Mouse (Mus musculus) hindbrain, embryonic 15.5 days (tissue): ENCODE measurements around the gene Crybg1. TPM values are rescaled to one million over a fixed set of nuclear protein-coding genes. Genes with fewer than 3 reads are reported as not detected.
"Not testable (repeated sequence)": the region's sequence is repeated elsewhere in the genome, so short reads cannot be mapped to it uniquely, and the experiment has no call there.

Experiments used
- ATAC-seq: fragments of 200-750 bp; cut with Nextera tagmentation; 2 replicates; pipeline ENCODE4 v1.8.0; 2017; ENCODE audit warnings: low read depth, moderate number of reproducible peaks, moderate TSS enrichment; ENCODE audit not compliant: low FRiP score
- H3K27ac ChIP-seq: fragments of 300-500 bp; sonication (generic); replicated peaks from 2 replicates; pipeline ENCODE4 v1.5.1; 2015; ENCODE audit warnings: mild to moderate bottlenecking, inconsistent platforms
- H3K27me3 ChIP-seq: fragments of 300-500 bp; sonication (generic); 2 replicates; pipeline ENCODE4 v1.6.1; 2015; ENCODE audit warnings: control low read depth, inconsistent platforms
- H3K36me3 ChIP-seq: fragments of 300-500 bp; sonication (generic); 2 replicates; pipeline ENCODE4 v1.6.1; 2015; ENCODE audit warnings: control low read depth, inconsistent platforms
- H3K4me1 ChIP-seq: fragments of 300-500 bp; sonication (generic); replicated peaks from 2 replicates; pipeline ENCODE4 v1.6.1; 2015; ENCODE audit warnings: control low read depth, inconsistent platforms
- H3K4me2 ChIP-seq: fragments of 300-500 bp; sonication (generic); 2 replicates; pipeline ENCODE4 v1.6.1; 2015; ENCODE audit warnings: moderate library complexity, mild to moderate bottlenecking, inconsistent platforms
- H3K4me3 ChIP-seq: fragments of 300-500 bp; sonication (generic); 2 replicates; pipeline ENCODE4 v1.5.1; 2015; ENCODE audit warnings: mild to moderate bottlenecking, inconsistent platforms
- H3K9ac ChIP-seq: fragments of 300-500 bp; sonication (generic); 2 replicates; pipeline ENCODE4 v1.6.1; 2015; ENCODE audit warnings: inconsistent platforms
- H3K9me3 ChIP-seq: fragments of 300-500 bp; sonication (generic); 2 replicates; pipeline ENCODE4 v1.6.1; 2016; ENCODE audit warnings: control low read depth, inconsistent platforms
- WGBS: fragments of 180-500 bp; shearing (Covaris S2); methylation state at CpG from one replicate; pipeline ENCODE4 v1.1.7; 2015; 5-methylcytosine and 5-hydroxymethylcytosine counted together
- polyA plus RNA-seq: library from polyadenylated mRNA; unstranded; fragments of >200 nt; fragmentation: Nextera tagmentation; extraction: Ambion mirVana; gene quantifications from 2 replicates; pipeline ENCODE4 v1.2.1, GENCODE M21; 2015

The Crybg1 gene
- polyA plus RNA-seq, 1 experiment from 2014 or later, result 0.21 TPM

DNA sequence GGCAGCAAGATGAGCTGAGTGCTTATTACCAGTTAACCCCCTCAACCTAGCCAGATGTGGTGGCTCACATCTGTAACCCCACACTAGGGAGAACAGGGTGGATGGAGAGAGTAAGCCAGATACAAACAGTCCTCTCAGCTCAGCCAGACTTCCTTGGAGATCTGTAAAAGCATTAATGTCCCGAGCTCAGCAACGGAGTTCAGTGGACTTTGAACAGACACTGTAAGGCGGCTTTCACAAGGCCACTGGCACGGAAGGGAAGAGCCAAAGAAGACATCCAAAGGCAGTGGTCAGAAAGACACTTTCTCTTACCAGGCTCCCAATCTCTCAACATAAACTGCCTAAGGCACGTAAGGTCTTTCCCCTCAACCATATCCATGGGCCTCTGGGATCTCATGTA, 165.4 kb downstream of the Crybg1 start:
- Histone ChIP-seq H3K36me3 (no peaks in the 10 kb centered on the region), H3K27ac (no peak overlapping the region), H3K27me3 (no peaks in the 10 kb centered on the region), H3K4me1 (no peaks in the 10 kb centered on the region), H3K9me3 (no peaks in the 10 kb centered on the region), H3K4me3 (no peak overlapping the region), H3K9ac (no peak overlapping the region), H3K4me2 (no peak overlapping the region)
- no peak for ATAC-seq
- WGBS, result 88% methylated on average over 5 of the region's 5 CpGs

DNA sequence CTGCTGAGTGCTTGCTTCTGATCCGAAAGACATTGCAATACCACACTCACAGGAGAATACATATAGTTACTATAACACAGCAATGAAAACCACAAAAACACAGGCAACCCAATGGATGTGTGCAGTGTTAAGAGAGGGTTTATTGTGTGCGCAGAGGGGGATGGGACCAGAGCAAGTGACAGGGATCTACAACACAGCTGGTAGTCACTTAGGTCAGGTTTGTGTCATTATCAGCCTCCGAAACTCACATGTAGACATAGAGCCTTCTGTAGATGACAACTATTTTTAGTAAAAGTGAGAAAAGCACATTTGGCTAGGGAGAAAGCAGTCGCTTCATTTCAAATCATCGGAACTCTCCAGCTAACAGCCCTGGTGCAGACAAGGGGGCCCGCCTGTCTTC, 166.2 kb downstream of the Crybg1 start:
- WGBS, result 93% methylated on average over 6 of the region's 6 CpGs
- Histone ChIP-seq H3K4me3 (no peak overlapping the region), H3K27ac (no peak overlapping the region), H3K4me2 (no peak overlapping the region), H3K4me1 (no peaks in the 10 kb centered on the region), H3K9me3 (no peaks in the 10 kb centered on the region), H3K36me3 (no peaks in the 10 kb centered on the region), H3K9ac (no peak overlapping the region), H3K27me3 (no peaks in the 10 kb centered on the region)
- no peak for ATAC-seq

DNA sequence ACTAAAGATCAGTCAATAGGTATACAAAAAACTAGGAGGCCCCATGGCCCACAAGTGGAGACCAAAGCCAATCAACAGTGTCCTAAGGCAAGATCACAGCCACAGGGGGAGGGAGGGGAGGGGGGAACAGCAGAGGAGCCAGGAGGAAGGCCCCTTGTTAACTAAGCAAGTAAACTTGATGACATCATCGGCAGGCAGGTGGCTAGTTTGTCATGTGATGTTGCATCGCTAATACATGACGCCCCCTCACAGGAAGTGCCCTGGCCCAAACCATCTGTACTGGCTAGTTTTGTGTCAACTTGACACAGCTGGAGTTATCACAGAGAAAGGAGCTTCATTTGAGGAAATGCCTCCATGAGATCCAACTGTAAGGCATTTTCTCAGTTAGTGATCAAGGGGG, 167.9 kb downstream of the Crybg1 start:
- H3K4me2 ChIP-seq, H3K9ac ChIP-seq, H3K27ac ChIP-seq, H3K36me3 ChIP-seq, H3K9me3 ChIP-seq, H3K27me3 ChIP-seq, ATAC-seq, H3K4me3 ChIP-seq, H3K4me1 ChIP-seq: not testable (repeated sequence)
- 92% methylated on average over 3 of the region's 3 CpGs for whole genome bisulfite sequencing

DNA sequence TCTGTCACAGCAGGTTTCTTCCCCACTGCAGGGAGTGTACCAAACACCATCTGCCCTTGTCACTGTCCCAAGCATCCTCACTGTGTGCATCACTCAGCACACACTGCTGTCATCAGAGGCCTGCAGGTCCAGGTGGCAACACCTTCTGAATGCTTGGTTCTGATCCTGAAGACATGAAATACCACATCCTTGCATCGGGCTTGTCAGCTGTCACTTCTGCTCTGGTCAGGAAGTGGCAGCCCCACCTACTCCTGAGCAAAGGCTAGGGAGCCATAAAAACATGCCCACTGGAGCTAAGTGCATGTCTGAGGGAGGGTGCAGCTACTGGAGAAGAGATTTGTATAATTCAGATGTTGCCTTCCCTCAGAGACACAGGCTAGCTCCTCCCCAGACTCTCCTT, 168.6 kb downstream of the Crybg1 start:
- H3K4me1 ChIP-seq, result no peaks in the 10 kb centered on the region
- no peak overlapping the region for H3K9ac ChIP-seq
- 86% methylated on average over 1 of the region's 1 CpGs for WGBS
- H3K27me3 ChIP-seq, result no peaks in the 10 kb centered on the region
- no peak for ATAC-seq
- H3K9me3 ChIP-seq, result no peaks in the 10 kb centered on the region
- no peak overlapping the region for H3K4me2 ChIP-seq
- no peak overlapping the region for H3K4me3 ChIP-seq
- no peaks in the 10 kb centered on the region for H3K36me3 ChIP-seq
- no peak overlapping the region for H3K27ac ChIP-seq

DNA sequence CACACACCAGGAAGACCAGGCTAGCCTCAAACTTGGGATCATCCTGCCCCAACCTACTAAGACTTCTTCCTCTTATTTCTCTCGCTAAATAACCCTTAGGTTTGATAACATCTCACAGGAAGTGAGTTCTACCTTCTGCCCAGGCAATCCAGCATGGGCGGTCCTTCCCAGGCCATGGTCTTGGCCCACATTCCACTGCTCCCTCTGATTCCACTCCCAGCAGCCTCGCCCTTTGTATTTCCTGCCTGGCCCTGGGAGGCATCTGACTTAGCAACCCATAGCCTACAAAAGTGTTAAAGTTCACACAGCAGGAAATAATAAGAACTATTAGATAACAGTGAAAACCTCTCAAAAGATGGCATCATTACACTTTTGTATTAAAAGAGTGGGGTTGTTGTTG, 171.3 kb downstream of the Crybg1 start:
- Histone ChIP-seq H3K4me3 (no peak overlapping the region), H3K9ac (no peak overlapping the region), H3K4me1 (no peaks in the 10 kb centered on the region), H3K4me2 (no peak overlapping the region), H3K36me3 (no peaks in the 10 kb centered on the region), H3K9me3 (no peaks in the 10 kb centered on the region), H3K27me3 (no peaks in the 10 kb centered on the region), H3K27ac (no peak overlapping the region)
- WGBS, result 75% methylated on average over 3 of the region's 3 CpGs
- no peak for ATAC-seq

DNA sequence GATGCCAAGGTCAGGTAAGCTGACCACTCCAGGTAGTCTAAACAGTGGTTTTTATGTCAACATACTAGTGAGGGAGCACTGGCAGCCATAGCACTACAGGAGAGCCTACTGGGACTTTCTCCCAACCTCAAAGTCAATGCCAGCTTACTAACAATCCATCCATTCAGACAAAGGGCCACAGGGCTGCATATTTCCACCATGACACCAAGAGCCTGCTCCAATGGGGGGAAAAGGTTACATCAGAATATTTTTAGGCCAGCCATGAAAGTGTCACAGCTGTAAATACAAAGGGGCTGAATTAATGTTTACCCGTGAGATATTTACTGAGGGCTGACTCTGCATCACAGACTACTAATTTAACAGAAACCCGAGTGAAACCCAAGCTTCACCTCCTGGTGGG, 175.4 kb downstream of the Crybg1 start:
- Histone ChIP-seq H3K4me3 (no peak overlapping the region), H3K9me3 (no peaks in the 10 kb centered on the region), H3K4me1 (no peaks in the 10 kb centered on the region), H3K27me3 (no peaks in the 10 kb centered on the region), H3K9ac (no peak overlapping the region), H3K36me3 (no peaks in the 10 kb centered on the region), H3K27ac (no peak overlapping the region), H3K4me2 (no peak overlapping the region)
- 39% methylated on average over 2 of the region's 2 CpGs for WGBS
- no peak for ATAC-seq

DNA sequence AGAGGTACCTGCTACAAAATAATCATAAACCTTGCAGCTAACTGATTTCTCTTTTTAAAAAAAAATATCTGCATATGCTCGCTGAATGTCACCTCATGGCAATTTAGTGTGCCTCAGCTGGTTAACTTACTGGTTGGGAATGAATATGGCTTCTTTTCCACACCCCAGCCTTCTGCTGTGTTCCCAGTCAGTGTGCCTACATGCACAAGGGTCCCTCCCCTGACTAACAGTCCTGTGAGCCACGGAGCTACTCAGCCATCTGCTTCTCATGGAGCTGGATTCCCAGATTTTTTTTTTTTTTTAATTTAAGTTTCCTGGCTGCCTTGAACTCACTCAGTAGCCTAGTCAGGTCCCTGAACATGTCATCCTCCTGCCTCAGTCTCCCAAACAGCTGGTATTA, 183.7 kb downstream of the Crybg1 start:
- Histone ChIP-seq H3K4me3 (no peak overlapping the region), H3K36me3 (no peaks in the 10 kb centered on the region), H3K27me3 (no peaks in the 10 kb centered on the region), H3K4me2 (no peak overlapping the region), H3K9ac (no peak overlapping the region), H3K4me1 (no peaks in the 10 kb centered on the region), H3K27ac (no peak overlapping the region), H3K9me3 (no peaks in the 10 kb centered on the region)
- no peak for ATAC-seq
- WGBS, result 53% methylated on average over 2 of the region's 2 CpGs

GRCm38 (mm10) chr10:43953942-43954341, 194.7 kb downstream of the Crybg1 start:
- H3K27ac ChIP-seq, result no peak overlapping the region
- H3K9ac ChIP-seq, result no peak overlapping the region
- no peak overlapping the region for H3K4me2 ChIP-seq
- peak; percentile 82 for ATAC-seq
- no peak overlapping the region for H3K4me3 ChIP-seq
- H3K27me3 ChIP-seq, result no peaks in the 10 kb centered on the region
- no peaks in the 10 kb centered on the region for H3K36me3 ChIP-seq
- H3K9me3 ChIP-seq, result no peaks in the 10 kb centered on the region
- H3K4me1 ChIP-seq, result no peaks in the 10 kb centered on the region

GRCm38 (mm10) chr10:43945435-43945834, 203.2 kb downstream of the Crybg1 start:
- Histone ChIP-seq H3K27ac (no peak overlapping the region), H3K4me3 (no peak overlapping the region), H3K4me1 (peaks cover 4% of the 10 kb centered on the region; the same call in 1 of the 2 replicates), H3K27me3 (no peaks in the 10 kb centered on the region), H3K36me3 (no peaks in the 10 kb centered on the region), H3K9me3 (no peaks in the 10 kb centered on the region), H3K9ac (no peak overlapping the region), H3K4me2 (no peak overlapping the region)
- no peak for ATAC-seq
- WGBS, result 82% methylated on average over 4 of the region's 4 CpGs

DNA sequence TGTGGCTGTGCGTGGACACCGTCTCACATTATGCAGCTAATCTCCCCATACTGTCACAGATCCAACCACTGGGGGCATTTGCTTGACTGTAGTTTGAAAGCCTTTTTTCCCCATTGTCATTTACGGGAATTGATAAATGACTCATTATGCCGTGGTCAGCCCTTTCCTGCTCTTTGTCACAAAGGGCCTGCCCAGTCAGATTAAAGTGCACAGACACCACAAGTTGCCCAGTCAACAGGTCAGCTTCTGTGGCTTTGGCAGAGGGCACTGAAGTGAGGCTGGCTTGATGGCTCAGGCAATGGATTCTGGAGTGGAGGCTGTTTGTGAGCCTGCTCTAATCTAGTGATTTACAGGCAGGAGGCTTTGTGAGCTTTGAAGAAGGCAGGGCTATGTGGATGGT, 204.9 kb downstream of the Crybg1 start:
- 27% methylated on average over 4 of the region's 4 CpGs for WGBS
- Histone ChIP-seq H3K27ac (no peak overlapping the region), H3K4me2 (no peak overlapping the region), H3K27me3 (no peaks in the 10 kb centered on the region), H3K9me3 (no peaks in the 10 kb centered on the region), H3K4me3 (no peak overlapping the region), H3K4me1 (peaks cover 4% of the 10 kb centered on the region; the same call in 1 of the 2 replicates), H3K36me3 (no peaks in the 10 kb centered on the region), H3K9ac (no peak overlapping the region)
- ATAC-seq, result no peak

DNA sequence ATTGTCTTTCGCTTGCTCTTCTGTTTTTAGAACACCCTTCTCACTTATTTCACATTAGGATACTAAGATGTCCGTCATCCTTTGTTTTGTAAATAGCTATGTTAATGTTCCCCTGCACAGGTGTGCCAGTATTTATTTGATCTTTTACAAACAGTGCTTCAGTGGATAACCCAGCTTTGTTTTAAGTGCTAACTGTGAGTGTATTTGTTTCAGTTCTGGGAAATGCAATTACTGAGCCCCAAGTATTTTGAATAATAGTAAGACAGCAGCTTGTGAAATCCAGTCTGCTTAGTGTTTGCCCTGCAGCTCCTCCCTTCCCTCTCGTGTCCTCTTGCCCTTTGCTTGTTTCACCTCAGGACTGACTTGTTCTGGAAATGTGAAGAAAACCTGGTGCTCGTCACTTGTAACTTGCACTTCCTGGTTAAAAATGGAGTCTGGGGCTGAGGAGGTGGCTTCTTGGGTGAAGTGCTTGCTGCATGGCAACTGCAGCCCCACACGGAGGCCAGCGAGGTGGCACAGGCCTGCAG, 209.5 kb downstream of the Crybg1 start:
- no peak for ATAC-seq
- Histone ChIP-seq H3K4me1 (peaks cover 1% of the 10 kb centered on the region; the same call in 1 of the 2 replicates), H3K27me3 (no peaks in the 10 kb centered on the region), H3K27ac (no peak overlapping the region), H3K4me3 (no peak overlapping the region), H3K9me3 (no peaks in the 10 kb centered on the region), H3K9ac (no peak overlapping the region), H3K36me3 (no peaks in the 10 kb centered on the region), H3K4me2 (no peak overlapping the region)
- WGBS, result 82% methylated on average over 6 of the region's 6 CpGs

GRCm38 (mm10) chr10:43928596-43928995, 220.1 kb downstream of the Crybg1 start:
- Histone ChIP-seq H3K4me1 (no peaks in the 10 kb centered on the region), H3K27ac (no peak overlapping the region), H3K36me3 (no peaks in the 10 kb centered on the region), H3K9me3 (no peaks in the 10 kb centered on the region), H3K4me3 (no peak overlapping the region), H3K4me2 (no peak overlapping the region), H3K9ac (no peak overlapping the region), H3K27me3 (no peaks in the 10 kb centered on the region)
- ATAC-seq, result no peak
- WGBS, result 69% methylated on average over 5 of the region's 5 CpGs

DNA sequence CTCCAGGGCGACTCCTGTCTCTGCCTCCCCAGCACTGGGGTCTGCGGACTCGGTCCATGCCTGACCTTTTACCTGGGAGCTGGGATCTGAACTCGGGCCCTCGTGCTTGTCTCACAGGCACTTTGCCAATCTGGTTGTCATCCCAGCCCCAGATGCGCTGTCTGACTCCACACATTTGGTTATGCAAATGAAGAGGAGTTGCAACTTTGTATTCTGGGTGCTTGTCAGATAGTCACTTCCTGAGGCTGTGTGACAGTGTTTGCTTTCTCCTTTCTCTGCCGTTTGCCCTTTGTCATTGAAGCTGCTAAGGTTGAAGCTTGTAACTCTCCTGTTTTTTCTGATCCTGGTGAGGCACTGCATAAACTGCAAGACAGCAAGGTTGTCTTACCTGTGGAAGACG, 220.9 kb downstream of the Crybg1 start:
- H3K9me3 ChIP-seq, result no peaks in the 10 kb centered on the region
- H3K9ac ChIP-seq, result no peak overlapping the region
- no peak overlapping the region for H3K4me2 ChIP-seq
- 0 out of 2 replicates have a peak, but pooled peaks cover 6% of the 10 kb centered on the region for H3K36me3 ChIP-seq
- no peaks in the 10 kb centered on the region for H3K4me1 ChIP-seq
- H3K27ac ChIP-seq, result no peak overlapping the region
- 81% methylated on average over 8 of the region's 8 CpGs for WGBS
- no peak overlapping the region for H3K4me3 ChIP-seq
- ATAC-seq, result no peak
- H3K27me3 ChIP-seq, result no peaks in the 10 kb centered on the region
